Mouse (Mus musculus) hindbrain, embryonic 13.5 days (tissue): Measurements from ENCODE around the gene Vmn2r112. TPM values are rescaled to one million over a fixed set of nuclear protein-coding genes. Genes with fewer than 3 reads are reported as not detected.
"Not testable (repeated sequence)": the region's sequence is repeated elsewhere in the genome, so short reads cannot be mapped to it uniquely, and the experiment has no call there.

ENCODE experiments used
- ATAC-seq: fragments of 200-750 bp; cut with Nextera tagmentation; 2 replicates; pipeline ENCODE4 v1.8.0; 2017; ENCODE audit warnings: moderate TSS enrichment; ENCODE audit not compliant: low FRiP score
- H3K27ac ChIP-seq: fragments of 300-500 bp; sonication (generic); 2 replicates; pipeline ENCODE4 v1.5.1; 2015; ENCODE audit warnings: inconsistent platforms, mild to moderate bottlenecking, moderate library complexity
- H3K27me3 ChIP-seq: fragments of 300-500 bp; sonication (generic); 2 replicates; pipeline ENCODE4 v1.6.1; 2015; ENCODE audit warnings: mild to moderate bottlenecking, inconsistent platforms
- H3K36me3 ChIP-seq: fragments of 300-500 bp; sonication (generic); 2 replicates; pipeline ENCODE4 v1.6.1; 2015; ENCODE audit warnings: mild to moderate bottlenecking, inconsistent platforms
- H3K4me1 ChIP-seq: fragments of 300-500 bp; sonication (generic); replicated peaks from 2 replicates; pipeline ENCODE4 v1.6.1; 2015; ENCODE audit warnings: inconsistent platforms
- H3K4me2 ChIP-seq: fragments of 300-500 bp; sonication (generic); 2 replicates; pipeline ENCODE4 v1.6.1; 2015; ENCODE audit warnings: inconsistent platforms, mild to moderate bottlenecking, moderate library complexity
- H3K4me3 ChIP-seq: fragments of 300-500 bp; sonication (generic); 2 replicates; pipeline ENCODE4 v1.5.1; 2015; ENCODE audit warnings: mild to moderate bottlenecking, inconsistent platforms
- H3K9ac ChIP-seq: fragments of 300-500 bp; sonication (generic); 2 replicates; pipeline ENCODE4 v1.6.1; 2015; ENCODE audit warnings: mild to moderate bottlenecking, inconsistent platforms
- H3K9me3 ChIP-seq: fragments of 300-500 bp; sonication (generic); 2 replicates; pipeline ENCODE4 v1.6.1; 2016; ENCODE audit warnings: inconsistent platforms
- WGBS: fragments of 180-500 bp; shearing (Covaris S2); methylation state at CpG from one replicate; pipeline ENCODE4 v1.1.7; 2015; 5-methylcytosine and 5-hydroxymethylcytosine counted together
- polyA plus RNA-seq: library from polyadenylated mRNA; unstranded; fragments of >200 nt; fragmentation: Nextera tagmentation; extraction: Ambion mirVana; gene quantifications from 2 replicates; pipeline ENCODE4 v1.2.1, GENCODE M21; 2015

Vmn2r112 gene
- not detected in 2 replicates for polyA plus RNA-seq

DNA sequence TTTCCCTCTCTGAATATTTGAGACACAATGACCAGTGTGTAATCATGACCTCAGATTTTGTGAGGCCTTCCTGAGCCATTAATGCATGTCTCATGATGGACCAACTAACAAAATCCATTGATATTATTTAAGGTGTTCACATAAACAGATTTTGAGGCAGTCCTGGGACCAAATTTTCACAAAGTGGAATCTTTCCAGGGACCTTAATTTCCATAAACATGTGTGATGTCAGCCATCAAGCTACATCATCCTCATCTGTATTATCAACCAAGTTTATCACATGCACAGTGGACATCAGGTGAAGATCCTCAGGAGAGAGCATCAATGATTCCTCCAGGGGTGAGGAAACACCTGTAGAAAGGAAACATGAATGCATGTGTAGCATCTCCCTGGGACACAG is at the start of gene Vmn2r112:
TSS of gene Vmn2r112 (plus strand) at position 301 of the 400 bp plus-strand sequence.
- H3K4me3 ChIP-seq, H3K27ac ChIP-seq, H3K4me2 ChIP-seq, H3K4me1 ChIP-seq, H3K36me3 ChIP-seq, H3K9me3 ChIP-seq, H3K27me3 ChIP-seq, ATAC-seq, H3K9ac ChIP-seq: not testable (repeated sequence)

- H3K27me3 ChIP-seq, H3K27ac ChIP-seq, ATAC-seq, H3K4me2 ChIP-seq, H3K9me3 ChIP-seq, H3K9ac ChIP-seq, H3K4me1 ChIP-seq, H3K4me3 ChIP-seq, H3K36me3 ChIP-seq: not testable (repeated sequence)
- WGBS: 79% methylated on average over 1 of the region's 1 CpGs
These were observed 27.4 kb upstream of the Vmn2r112 start, which contains the start of gene Vmn2r111 for GRCm38 (mm10) chr17:22573382-22573781. Gene Vmn2r111, minus strand, starts transcription at chr17:22573482.

DNA sequence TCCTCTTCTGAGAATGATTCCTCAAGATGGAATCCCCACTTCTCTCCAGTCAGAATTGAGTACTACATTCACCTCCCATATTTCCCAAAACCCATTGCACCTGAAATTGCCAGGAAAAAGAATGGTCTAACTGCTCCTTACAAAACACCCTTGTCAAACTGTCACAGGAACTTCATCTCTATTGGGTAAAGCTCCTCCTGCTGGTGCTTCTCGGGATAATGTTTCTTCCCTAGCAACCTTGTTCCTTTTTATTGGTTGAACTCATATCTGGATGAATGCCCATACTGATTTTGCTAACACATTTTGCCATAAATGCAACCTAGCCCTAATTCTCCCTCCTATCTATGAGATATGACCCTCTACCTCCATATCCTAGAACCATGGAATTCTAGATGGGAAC is 29.9 kb downstream of the Vmn2r112 start:
- Histone ChIP-seq H3K4me1 (no peaks in the 10 kb centered on the region), H3K36me3 (no peaks in the 10 kb centered on the region), H3K9me3 (peaks cover 13% of the 10 kb centered on the region), H3K27me3 (no peaks in the 10 kb centered on the region), H3K4me3 (no peak overlapping the region), H3K27ac (no peak overlapping the region), H3K4me2 (no peak overlapping the region), H3K9ac (no peak overlapping the region)
- ATAC-seq: no peak
- 72% methylated on average over 1 of the region's 1 CpGs for WGBS

Other genes with a start within 250 kb of the Vmn2r112 start
- gene Zfp944, start 239.6 kb upstream of the Vmn2r112 start, polyA plus RNA-seq: 12.6 and 14.6 TPM in 2 replicates
- 10.0 and 10.7 TPM in 2 replicates for gene Zfp758, start 239.5 kb upstream of the Vmn2r112 start, polyA plus RNA-seq
- gene Zfp946, start 176.7 kb upstream of the Vmn2r112 start, polyA plus RNA-seq: 35.4 and 37.1 TPM in 2 replicates
- gene Vmn2r111, start 27.5 kb upstream of the Vmn2r112 start, polyA plus RNA-seq: not detected in 2 replicates